Mouse (Mus musculus) hindbrain, embryonic 11.5 days (tissue): ENCODE results near the gene Icam1. TPM values are rescaled to one million over a fixed set of nuclear protein-coding genes. Genes with fewer than 3 reads are reported as not detected.

Source experiments
- ATAC-seq: fragments of 200-750 bp; cut with Nextera tagmentation; 2 replicates; pipeline ENCODE4 v1.8.0; 2017; ENCODE audit warnings: mild to moderate bottlenecking, moderate TSS enrichment, moderate library complexity; ENCODE audit not compliant: low FRiP score
- DNase-seq: peaks from one replicate; pipeline ENCODE4 v3.0.0-alpha.2; 2015; ENCODE audit warnings: low spot score
- H3K27ac ChIP-seq: fragments of 300-500 bp; sonication (generic); 2 replicates; pipeline ENCODE4 v1.5.1; 2014; ENCODE audit warnings: mild to moderate bottlenecking, low read depth, low read length
- H3K27me3 ChIP-seq: fragments of 300-500 bp; sonication (generic); 2 replicates; pipeline ENCODE4 v1.6.1; 2014; ENCODE audit warnings: mild to moderate bottlenecking, low read length, moderate library complexity, mixed read lengths; ENCODE audit not compliant: control insufficient read depth, insufficient read depth
- H3K36me3 ChIP-seq: fragments of 300-500 bp; sonication (generic); 2 replicates; pipeline ENCODE4 v1.6.1; 2014; ENCODE audit warnings: mild to moderate bottlenecking, low read length, moderate library complexity, mixed read lengths; ENCODE audit not compliant: control insufficient read depth, insufficient read depth
- H3K4me1 ChIP-seq: fragments of 300-500 bp; sonication (generic); replicated peaks from 2 replicates; pipeline ENCODE4 v1.6.1; 2014; ENCODE audit warnings: low read length, mixed read lengths; ENCODE audit not compliant: control insufficient read depth, insufficient read depth
- H3K4me2 ChIP-seq: fragments of 300-500 bp; sonication (generic); replicated peaks from 2 replicates; pipeline ENCODE4 v1.6.1; 2014; ENCODE audit warnings: mild to moderate bottlenecking, low read depth, low read length
- H3K4me3 ChIP-seq: fragments of 300-500 bp; sonication (generic); 2 replicates; pipeline ENCODE4 v1.5.1; 2014; ENCODE audit warnings: low read depth, low read length
- H3K9ac ChIP-seq: fragments of 300-500 bp; sonication (generic); 2 replicates; pipeline ENCODE4 v1.6.1; 2014; ENCODE audit warnings: low read depth, low read length
- H3K9me3 ChIP-seq: fragments of 300-500 bp; sonication (generic); 2 replicates; pipeline ENCODE4 v1.6.1; 2016; ENCODE audit warnings: low read length; ENCODE audit not compliant: control insufficient read depth
- WGBS: fragments of 180-500 bp; shearing (Covaris S2); extraction: QIAGEN DNeasy Blood & Tissue Kit; methylation state at CpG from one replicate; pipeline ENCODE4 v1.1.7; 2014; 5-methylcytosine and 5-hydroxymethylcytosine counted together
- polyA plus RNA-seq: library from polyadenylated mRNA; unstranded; fragments of >200 nt; fragmentation: Nextera tagmentation; extraction: Ambion mirVana; gene quantifications from 2 replicates; pipeline ENCODE4 v1.2.1, GENCODE M21; 2014

Gene Icam1
- polyA plus RNA-seq, 1 experiment from 2014 or later, result 4.3 TPM

- Histone ChIP-seq H3K4me3 (peak overlapping the region; percentile 40), H3K4me1 (peaks cover 6% of the 10 kb centered on the region), H3K36me3 (no peaks in the 10 kb centered on the region), H3K4me2 (no peak overlapping the region; the same call in none of the 2 replicates), H3K9me3 (no peaks in the 10 kb centered on the region), H3K27me3 (peaks cover 84% of the 10 kb centered on the region), H3K9ac (no peak overlapping the region), H3K27ac (no peak overlapping the region)
- DNase-seq (no peak), ATAC-seq (no peak)
- WGBS, result 2% methylated on average over 7 of the region's 7 CpGs
Measured at GRCm38 (mm10) chr9:21032491-21032890, 16.7 kb downstream of the Icam1 start.

GRCm38 (mm10) chr9:21033136-21033535 is 17.4 kb downstream of the Icam1 start:
- H3K4me3 ChIP-seq, result peak overlapping the region; percentile 33
- peaks cover 6% of the 10 kb centered on the region for H3K4me1 ChIP-seq
- H3K27me3 ChIP-seq, result peaks cover 90% of the 10 kb centered on the region
- H3K36me3 ChIP-seq, result no peaks in the 10 kb centered on the region
- ATAC-seq, result peak; percentile 33; the same call in 1 of the 2 replicates
- H3K9me3 ChIP-seq, result no peaks in the 10 kb centered on the region
- no peak overlapping the region; the same call in 1 of the 2 replicates for H3K9ac ChIP-seq
- no peak overlapping the region for H3K27ac ChIP-seq
- WGBS, result under 1% methylated on average over 31 of the region's 34 CpGs
- DNase-seq, result peak; percentile 82
- H3K4me2 ChIP-seq, result peak overlapping the region; percentile 58

- Histone ChIP-seq H3K36me3 (no peaks in the 10 kb centered on the region), H3K4me1 (peaks cover 6% of the 10 kb centered on the region), H3K27ac (no peak overlapping the region), H3K27me3 (peaks cover 94% of the 10 kb centered on the region), H3K9ac (no peak overlapping the region), H3K4me2 (no peak overlapping the region), H3K4me3 (no peak overlapping the region), H3K9me3 (no peaks in the 10 kb centered on the region)
- no peak for ATAC-seq
- 3% methylated on average over 17 of the region's 17 CpGs for WGBS
- peak; percentile 40 for DNase-seq
Measured at GRCm38 (mm10) chr9:21034481-21035085, 18.8 kb downstream of the Icam1 start.

GRCm38 (mm10) chr9:21035586-21035985 is 19.8 kb downstream of the Icam1 start:
- no peak overlapping the region for H3K9ac ChIP-seq
- ATAC-seq, result no peak
- peak; percentile 32 for DNase-seq
- no peak overlapping the region for H3K4me2 ChIP-seq
- H3K27me3 ChIP-seq, result peaks cover 92% of the 10 kb centered on the region
- H3K4me1 ChIP-seq, result peaks cover 4% of the 10 kb centered on the region
- H3K36me3 ChIP-seq, result no peaks in the 10 kb centered on the region
- no peak overlapping the region for H3K27ac ChIP-seq
- H3K4me3 ChIP-seq, result no peak overlapping the region
- no peaks in the 10 kb centered on the region for H3K9me3 ChIP-seq
- 18% methylated on average over 9 of the region's 9 CpGs for WGBS

- no peaks in the 10 kb centered on the region for H3K9me3 ChIP-seq
- ATAC-seq (no peak), DNase-seq (peak; percentile 32)
- H3K9ac ChIP-seq, result no peak overlapping the region
- H3K27ac ChIP-seq, result no peak overlapping the region
- WGBS, result 7% methylated on average over 20 of the region's 20 CpGs
- no peaks in the 10 kb centered on the region for H3K36me3 ChIP-seq
- H3K4me1 ChIP-seq, result peaks cover 4% of the 10 kb centered on the region
- H3K4me3 ChIP-seq, result no peak overlapping the region
- 0 out of 2 replicates have a peak overlapping the region, but pooled peaks have one; percentile 5 for H3K4me2 ChIP-seq
- H3K27me3 ChIP-seq, result peaks cover 89% of the 10 kb centered on the region
Measured at GRCm38 (mm10) chr9:21036161-21036560, 20.4 kb downstream of the Icam1 start.

GRCm38 (mm10) chr9:21036666-21037065 is 20.9 kb downstream of the Icam1 start:
- Histone ChIP-seq H3K4me3 (no peak overlapping the region; the same call in none of the 2 replicates), H3K36me3 (no peaks in the 10 kb centered on the region), H3K9ac (no peak overlapping the region), H3K4me2 (no peak overlapping the region), H3K4me1 (peaks cover 4% of the 10 kb centered on the region; the same call in 1 of the 2 replicates), H3K9me3 (no peaks in the 10 kb centered on the region), H3K27ac (no peak overlapping the region), H3K27me3 (peaks cover 84% of the 10 kb centered on the region)
- 1% methylated on average over 22 of the region's 22 CpGs for WGBS
- peak; percentile 33 for DNase-seq
- no peak for ATAC-seq

- peaks cover 4% of the 10 kb centered on the region; the same call in 1 of the 2 replicates for H3K4me1 ChIP-seq
- ATAC-seq, result peak; percentile 48; the same call in 1 of the 2 replicates
- no peaks in the 10 kb centered on the region for H3K9me3 ChIP-seq
Measured at GRCm38 (mm10) chr9:21037481-21037891, 21.7 kb downstream of the Icam1 start.

GRCm38 (mm10) chr9:21039779-21040178 is 24.0 kb downstream of the Icam1 start:
- H3K36me3 ChIP-seq, result no peaks in the 10 kb centered on the region
- DNase-seq, result no peak
- peaks cover 2% of the 10 kb centered on the region; the same call in 1 of the 2 replicates for H3K4me1 ChIP-seq
- no peak overlapping the region for H3K27ac ChIP-seq
- WGBS, result 69% methylated on average over 3 of the region's 3 CpGs
- ATAC-seq, result no peak
- H3K9me3 ChIP-seq, result no peaks in the 10 kb centered on the region
- no peak overlapping the region for H3K4me3 ChIP-seq
- H3K27me3 ChIP-seq, result peaks cover 55% of the 10 kb centered on the region
- no peak overlapping the region for H3K4me2 ChIP-seq
- no peak overlapping the region for H3K9ac ChIP-seq

More at GRCm38 (mm10) chr9:21037481-21037891, 21.7 kb downstream of the Icam1 start:
- H3K36me3 ChIP-seq, result no peaks in the 10 kb centered on the region
- H3K9ac ChIP-seq, result 0 out of 2 replicates have a peak overlapping the region, but pooled peaks have one; percentile 44
- 3% methylated on average over 31 of the region's 31 CpGs for WGBS
- H3K27ac ChIP-seq, result no peak overlapping the region
- H3K4me2 ChIP-seq, result peak overlapping the region; percentile 60
- peaks cover 76% of the 10 kb centered on the region for H3K27me3 ChIP-seq
- peak; percentile 56 for DNase-seq
- peak overlapping the region; percentile 27 for H3K4me3 ChIP-seq

GRCm38 (mm10) chr9:21041308-21041707 is 25.5 kb downstream of the Icam1 start:
- H3K27me3 ChIP-seq, result peaks cover 39% of the 10 kb centered on the region
- no peak for DNase-seq
- ATAC-seq, result no peak
- no peaks in the 10 kb centered on the region for H3K36me3 ChIP-seq
- WGBS, result 51% methylated on average over 4 of the region's 4 CpGs
- no peak overlapping the region for H3K4me2 ChIP-seq
- H3K9me3 ChIP-seq, result no peaks in the 10 kb centered on the region
- H3K4me1 ChIP-seq, result peaks cover 2% of the 10 kb centered on the region; the same call in 1 of the 2 replicates
- no peak overlapping the region for H3K4me3 ChIP-seq
- H3K9ac ChIP-seq, result no peak overlapping the region
- no peak overlapping the region for H3K27ac ChIP-seq
